Mouse (Mus musculus) heart, adult 18-20 months (tissue): ENCODE results near the gene Tradd. TPM values are rescaled to one million over a fixed set of nuclear protein-coding genes. Genes with fewer than 3 reads are reported as not detected.
"Not testable (repeated sequence)": the region's sequence is repeated elsewhere in the genome, so short reads cannot be mapped to it uniquely, and the experiment has no call there.

Experiments
- DNase-seq, 2 experiments: peaks; one replicate each; pipeline ENCODE4 v3.0.0; 2021 to 2022; ENCODE audit warnings: mixed read lengths in 1 of 2
- total RNA-seq, 2 experiments: library from RNA; stranded (reverse); gene quantifications; 2 replicates each; pipeline ENCODE4 v1.2.3; 2021

Gene Tradd
- total RNA-seq, 2 experiments from 2014 or later: 4.9 to 5.8 TPM

DNA sequence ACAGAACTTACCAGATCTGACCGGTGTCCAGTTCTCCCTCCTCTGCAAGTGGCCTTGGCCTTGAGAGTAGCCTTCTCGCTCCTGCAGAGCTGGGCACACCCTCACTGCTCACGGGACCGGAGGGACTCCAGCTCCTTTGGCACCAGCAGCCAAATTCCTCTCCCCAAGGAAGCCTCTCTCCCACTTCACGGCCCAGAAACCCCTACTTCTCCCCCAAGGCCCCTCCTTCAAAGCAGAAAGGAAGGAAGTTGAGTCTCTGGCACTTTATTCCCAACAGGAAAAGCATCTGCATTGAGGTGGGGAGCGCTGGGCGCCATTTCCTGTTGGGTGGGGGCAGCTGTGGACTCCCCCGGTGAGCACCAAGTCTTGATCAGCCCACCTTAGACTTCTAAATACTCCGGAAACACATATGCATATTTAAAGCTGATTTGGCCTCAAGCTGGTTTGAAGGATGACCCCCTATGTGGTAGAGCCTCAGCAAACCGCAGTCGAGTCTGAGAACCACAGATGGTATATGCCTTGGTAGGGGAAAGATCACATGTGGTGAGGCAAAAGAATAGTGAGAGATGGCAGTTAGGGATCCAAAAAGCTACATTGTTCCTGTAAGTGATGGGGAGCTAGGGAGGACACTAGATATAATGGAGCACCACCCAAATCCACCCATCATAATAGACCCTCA, 31.6 kb upstream of the Tradd start, which contains the start of gene Exoc3l:
TSS of gene Exoc3l (minus strand) at position 207 of the 679 bp plus-strand sequence.
- peak in 1 of 2 experiments; percentile 41 for DNase-seq

DNA sequence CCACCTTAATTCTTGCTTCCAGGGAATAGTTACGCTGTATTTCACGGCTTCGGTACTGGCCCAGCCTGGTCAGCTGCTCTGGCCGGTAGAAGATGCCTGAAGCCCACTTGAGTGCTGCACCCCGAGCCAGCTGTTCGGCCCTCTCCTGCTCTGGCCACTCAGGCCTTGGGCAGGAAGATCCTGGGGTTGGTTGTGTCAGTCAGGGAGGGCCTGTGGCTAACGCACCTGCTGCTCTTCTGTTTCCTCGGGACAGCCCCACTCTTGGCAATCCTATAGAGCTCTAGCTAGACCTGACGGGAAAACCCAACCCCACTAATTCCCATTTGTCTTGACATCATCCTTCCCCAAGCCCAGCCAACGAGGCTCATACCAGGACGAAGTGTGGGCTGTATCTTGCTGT, 30.8 kb upstream of the Tradd start:
- DNase-seq: no peak

DNA sequence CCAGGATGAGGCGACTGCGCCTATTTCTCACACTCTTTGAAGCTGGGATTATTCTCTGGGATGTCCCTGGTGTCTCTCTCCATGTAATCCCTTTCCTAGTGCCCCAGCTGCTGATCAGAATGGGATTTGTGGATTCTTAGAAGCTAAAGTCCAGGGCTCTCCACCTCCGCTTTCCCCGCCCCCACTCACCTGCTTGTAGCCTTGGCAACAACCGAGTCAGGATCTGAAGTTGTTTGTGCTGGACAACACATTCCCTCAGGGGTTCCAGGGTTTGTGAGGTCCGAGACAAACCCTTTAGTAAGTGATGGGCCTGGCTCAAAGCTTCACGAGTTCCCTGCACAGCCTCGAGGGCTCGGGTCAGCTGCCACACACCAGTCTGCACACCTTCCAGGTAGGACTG, 30.4 kb upstream of the Tradd start:
- DNase-seq: no peak

DNA sequence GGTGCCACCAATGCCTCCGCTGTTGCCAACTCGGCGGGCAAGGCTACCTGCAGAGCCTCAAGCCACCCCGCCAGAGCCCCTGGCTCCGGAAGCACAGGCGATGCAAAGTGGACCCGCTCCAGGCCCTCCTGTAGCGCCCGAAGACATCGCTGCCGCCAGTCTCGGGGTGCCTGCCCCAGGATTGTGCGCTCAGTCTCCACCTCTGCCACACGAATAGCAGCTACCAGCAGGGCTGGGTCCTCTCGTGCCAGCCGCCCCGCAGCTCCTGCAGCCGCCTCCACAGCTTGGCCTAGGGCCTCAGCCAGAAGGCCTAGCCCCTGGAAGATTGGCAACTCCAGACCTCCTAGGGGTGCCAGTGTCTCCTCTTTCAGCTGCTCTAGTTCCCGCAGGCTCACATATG, 29.0 kb upstream of the Tradd start:
- no peak for DNase-seq

DNA sequence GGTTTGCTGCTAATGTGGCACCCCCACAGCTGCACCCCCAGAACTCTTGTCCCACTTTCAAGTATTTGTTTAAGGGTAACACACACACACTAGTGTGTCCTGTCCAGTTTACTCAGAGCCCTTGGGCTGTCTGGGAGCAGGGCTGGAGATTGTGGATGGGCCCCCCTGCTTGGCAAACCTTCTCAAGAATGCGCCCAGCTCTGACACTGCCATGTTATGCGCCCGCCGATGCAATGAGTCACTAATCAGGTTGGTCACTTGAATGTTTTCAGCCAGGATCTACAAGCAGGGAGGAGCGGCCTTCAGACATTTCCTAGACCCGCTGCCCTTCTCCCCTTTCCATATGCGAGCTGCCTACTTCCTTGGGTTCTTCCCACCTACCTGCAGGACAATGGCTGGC, 28.1 kb upstream of the Tradd start:
- DNase-seq: no peak

DNA sequence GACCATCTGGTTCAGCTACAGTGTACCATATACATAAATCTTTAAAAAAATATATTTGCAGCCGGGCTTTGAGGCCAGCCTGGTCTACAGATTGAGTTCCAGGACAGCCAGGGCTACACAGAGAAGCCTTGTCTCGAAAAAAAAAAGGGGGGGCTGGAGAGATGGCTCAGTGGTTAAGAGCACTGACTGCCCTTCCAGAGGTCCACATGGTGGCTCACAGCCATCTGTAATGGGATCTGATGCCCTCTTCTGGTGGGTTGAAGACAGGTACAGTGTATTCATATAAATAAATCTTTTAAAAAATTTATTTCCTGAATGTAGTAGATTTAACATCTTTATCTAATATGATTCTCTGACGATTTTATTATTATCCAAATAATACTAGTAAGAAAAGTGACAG, 27.4 kb upstream of the Tradd start:
- DNase-seq: not testable (repeated sequence)

DNA sequence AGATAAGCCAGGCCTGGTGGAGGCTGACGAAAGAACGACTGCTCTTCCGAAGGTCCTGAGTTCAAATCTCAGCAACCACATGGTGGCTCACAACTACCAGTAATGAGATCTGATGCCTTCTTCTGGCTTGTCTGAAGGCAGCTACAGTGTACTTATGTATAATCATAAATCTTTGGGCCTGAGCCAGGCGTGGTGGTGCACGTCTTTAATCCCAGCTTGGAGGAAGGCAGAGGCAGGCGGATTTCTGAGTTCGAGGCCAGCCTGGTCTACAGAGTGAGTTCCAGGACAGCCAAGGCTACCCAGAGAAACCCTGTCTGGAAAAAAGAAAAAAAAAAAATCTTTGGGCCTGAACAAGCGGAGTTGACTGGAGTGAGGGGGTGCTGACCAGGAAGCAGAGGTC, 27.0 kb upstream of the Tradd start:
- DNase-seq: not testable (repeated sequence)

DNA sequence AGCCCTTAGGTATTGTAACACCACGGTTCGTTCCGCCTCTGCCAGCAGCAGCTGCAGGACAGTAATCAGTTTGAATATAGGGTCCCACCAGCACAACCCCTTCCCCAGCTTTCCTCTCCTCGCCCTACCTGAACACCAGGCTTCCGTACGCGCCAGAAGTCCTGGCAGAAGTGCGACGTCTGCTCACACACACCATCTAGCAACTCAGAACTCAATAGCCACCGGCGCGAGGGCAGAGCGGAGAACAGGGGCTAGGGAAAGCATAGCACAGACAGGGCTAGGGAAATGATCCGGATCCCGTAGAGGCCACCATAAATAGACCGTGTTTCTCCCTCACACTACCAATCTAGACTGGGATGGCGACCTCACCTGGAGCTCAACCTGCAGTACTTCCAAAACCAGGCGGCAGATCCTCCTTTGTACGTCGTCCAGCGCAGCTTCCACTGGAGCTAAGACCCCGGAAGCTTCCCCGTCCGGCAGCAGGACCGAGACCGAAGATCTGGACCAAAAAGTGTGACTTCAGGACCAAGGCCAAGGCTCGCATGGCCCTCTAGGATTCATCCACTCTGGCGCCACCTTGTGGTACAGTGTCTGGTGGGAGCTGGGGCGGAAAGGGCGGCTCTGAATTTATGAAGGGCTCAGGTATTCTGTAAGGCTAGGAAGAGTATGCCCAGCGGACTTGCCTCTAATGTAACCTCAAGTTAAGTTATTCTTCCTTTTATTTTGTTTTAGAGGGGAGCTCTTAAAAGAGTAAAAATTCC, 26.3 kb upstream of the Tradd start:
- peak; percentile 86 to 98 for DNase-seq

DNA sequence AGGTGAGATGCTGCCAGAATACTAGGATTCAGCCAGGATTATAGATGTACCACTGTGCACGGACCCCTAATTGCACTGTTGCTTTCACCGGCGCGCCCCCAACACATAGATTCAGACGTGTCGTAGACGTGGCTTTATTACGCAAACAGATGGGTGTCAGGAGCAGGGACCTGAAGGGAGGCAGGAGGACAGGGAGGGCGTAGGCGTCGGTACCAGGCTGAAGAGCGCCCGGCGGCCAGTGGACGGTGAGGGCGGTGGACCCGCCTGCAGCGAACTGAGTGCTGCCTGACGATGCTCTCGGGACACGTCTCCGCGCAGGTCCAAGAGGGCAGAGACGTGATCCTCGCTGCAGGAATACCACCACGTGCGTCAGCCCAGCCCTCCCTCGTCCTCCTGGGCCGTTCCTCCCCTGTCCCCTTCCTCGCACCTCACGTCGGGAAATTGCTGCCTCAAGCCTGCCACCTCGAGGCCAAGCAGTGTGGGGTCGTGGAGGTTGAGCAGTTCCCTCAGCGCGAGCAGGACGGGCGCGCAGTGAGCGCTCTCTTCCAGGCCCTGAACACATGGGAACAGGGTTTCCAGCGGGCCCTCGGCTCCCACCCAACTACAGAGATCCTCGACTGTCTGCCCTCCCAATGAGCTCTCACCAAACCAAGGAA, 25.5 kb upstream of the Tradd start, which contains the start of gene 4931428F04Rik:
TSS of gene 4931428F04Rik (minus strand) at position 60 of the 656 bp plus-strand sequence.
- DNase-seq: no peak

DNA sequence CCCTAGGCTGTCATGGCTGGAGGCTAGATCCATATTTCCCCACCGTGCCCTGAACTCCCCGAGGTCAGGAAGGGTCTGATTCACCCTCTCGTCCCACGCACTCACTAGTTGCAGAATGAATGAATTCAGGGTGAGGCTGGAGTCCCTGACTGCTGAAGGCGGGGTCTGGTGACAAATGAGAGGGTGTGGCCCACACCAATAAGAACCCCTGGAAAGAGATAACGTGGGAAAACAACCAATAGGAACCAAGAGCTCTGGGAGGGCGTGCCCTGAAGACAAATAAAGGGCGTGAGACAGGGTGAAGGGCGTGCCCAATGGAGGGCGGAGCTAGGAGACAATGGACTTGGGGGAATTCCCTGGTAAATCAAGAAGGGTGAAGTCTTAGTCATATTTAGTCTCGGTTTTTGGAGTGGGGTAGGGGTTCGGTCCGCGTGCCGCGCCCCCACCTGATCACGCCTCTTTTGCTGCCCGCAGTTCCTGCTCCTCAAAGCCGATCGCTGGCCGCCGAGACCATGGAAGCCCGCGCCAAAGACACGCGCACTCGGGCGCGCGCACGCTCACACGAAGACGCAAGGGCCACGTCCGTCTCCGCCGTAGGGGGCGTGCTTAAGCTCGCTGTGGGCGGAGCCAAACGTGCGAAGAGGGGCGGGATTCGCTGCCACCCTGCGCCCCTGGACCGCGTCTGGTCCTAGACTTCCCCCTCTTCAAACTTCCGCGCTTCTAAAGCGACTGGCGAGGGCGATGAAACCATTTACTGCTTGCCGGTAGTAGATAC, 24.7 kb upstream of the Tradd start:
- peak; percentile 93 to 94 for DNase-seq

DNA sequence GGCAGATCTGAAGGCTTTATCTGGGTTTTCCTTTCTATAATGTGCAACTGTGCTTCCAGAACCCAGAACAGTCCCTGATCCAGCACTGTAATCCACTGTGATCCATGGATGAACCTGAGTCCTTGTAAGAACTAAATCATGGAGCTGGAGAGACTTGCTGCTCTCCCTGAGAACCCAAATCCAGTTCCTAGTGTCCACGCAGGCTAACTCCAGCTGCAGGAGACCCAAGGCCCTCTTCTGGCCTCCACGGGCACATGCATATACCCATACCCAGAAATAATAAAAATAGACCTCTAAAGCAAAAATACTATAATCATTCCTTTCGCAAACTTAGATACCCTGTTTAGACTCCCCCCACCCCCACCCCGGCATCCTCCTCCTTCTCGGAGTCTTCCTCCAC, 23.8 kb upstream of the Tradd start:
- no peak for DNase-seq

DNA sequence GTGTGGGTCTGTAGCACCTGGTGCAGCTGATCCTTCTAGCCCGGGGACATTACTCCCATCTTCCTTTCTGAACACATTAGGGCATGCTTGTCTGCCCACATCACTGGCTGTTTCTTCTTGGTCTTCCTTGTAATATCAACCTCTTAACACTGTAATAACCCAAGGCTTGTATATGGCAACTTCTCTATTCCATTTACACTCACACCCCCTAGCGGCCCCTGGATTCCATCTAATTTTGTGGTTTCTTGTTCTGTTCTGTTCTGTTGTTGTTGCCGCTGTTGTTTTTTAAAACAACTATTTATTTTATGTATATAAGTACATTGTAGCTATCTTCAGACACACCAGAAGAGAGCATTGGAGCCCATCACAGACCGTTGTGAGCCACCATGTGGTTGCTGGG, 22.5 kb upstream of the Tradd start:
- no peak for DNase-seq

DNA sequence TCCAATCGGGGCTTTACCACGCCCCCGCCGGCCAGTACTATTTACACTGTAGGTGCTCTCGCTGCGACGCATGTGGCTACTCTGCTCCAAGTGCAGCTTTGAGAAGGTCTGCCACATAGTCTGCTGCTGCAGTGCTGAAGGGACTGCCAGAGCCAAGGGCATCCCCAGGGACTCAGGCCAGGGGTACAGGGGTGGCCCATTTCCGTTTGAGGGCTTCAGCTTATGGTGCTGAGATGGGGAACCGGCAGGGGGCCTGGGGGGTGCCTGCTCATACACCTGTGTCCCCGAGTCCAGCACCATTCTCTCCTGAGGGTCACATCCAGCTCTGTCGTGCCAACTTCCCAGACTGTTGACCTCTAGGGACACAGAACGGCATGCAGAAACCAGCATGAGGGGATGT, 21.1 kb upstream of the Tradd start:
- DNase-seq: no peak

DNA sequence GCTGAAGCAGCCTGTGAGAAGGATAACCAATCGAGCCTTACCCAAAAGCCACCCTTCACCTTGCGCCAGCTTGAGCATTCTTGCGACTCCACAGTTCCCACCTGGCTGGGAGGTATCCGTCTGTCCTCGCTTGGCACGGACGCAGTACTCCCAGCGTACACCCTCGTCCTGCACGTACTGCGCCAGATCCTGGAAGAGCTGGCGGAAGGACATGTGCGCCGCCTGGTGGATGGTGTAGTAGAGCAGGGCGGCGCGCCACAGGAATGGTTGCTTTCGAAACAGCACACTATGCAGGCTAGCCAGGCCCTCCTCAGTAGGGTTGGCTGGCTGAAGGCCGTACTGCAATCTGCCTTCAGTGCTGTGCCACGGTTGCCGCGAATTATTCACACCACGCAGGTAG, 18.7 kb upstream of the Tradd start:
- peak in 1 of 2 experiments; percentile 60 for DNase-seq

DNA sequence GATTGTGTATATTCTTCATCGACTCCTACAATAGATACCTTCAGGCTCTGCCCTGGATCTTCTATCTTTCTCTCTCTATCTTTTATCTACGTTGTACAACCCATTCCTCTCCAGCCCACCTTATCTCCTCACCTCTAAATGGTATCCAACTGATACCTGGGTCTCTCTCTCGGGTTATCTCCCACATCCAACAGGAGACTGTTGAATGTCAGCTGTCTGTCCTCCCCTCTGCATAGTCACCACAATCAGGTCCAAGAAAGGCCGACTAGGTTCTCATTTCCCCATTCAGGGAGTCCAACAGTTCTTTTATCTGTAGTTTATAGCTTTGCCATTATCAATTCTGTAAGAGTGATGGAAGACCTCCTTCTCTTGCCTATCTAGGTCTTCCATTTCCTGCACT, 17.8 kb upstream of the Tradd start:
- no peak for DNase-seq

DNA sequence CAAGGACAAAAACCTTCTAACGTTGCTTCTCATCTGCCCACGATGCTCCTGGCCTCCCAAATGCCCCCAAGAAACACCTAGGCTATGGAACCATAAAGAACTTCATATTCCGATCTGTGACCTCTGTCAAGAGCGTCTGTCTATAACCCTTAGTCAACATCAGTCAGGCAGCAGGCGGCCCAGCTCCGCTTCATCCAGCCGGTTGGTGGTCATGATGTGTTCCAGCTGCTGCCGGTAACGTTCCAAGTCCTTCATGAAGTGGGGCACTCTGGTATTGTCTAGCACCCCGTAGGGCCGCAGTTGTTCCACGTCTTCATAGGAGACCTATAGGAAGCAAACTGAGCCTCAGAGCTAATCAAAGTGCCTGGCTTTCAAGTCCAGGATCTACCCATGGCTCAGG, 17.4 kb upstream of the Tradd start:
- no peak for DNase-seq

DNA sequence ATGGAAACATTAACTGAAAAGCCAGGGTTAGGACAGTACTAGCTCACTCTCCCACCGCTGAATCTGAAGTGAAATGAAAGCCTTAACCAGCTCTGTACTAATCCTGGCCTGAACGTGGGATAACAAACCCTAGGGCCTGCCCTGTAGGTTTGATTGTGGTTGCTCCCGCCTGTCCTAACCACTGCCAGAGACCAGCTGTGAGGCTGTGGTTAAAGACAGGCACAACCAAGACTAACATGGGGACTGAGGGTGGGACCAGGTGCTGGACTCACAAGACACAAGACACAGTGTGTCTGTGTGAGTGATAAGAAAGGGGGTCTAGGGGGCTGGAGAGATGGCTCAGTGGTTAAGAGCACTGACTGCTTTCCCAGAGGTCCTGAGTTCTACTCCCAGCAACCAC, 16.2 kb upstream of the Tradd start:
- DNase-seq: no peak

DNA sequence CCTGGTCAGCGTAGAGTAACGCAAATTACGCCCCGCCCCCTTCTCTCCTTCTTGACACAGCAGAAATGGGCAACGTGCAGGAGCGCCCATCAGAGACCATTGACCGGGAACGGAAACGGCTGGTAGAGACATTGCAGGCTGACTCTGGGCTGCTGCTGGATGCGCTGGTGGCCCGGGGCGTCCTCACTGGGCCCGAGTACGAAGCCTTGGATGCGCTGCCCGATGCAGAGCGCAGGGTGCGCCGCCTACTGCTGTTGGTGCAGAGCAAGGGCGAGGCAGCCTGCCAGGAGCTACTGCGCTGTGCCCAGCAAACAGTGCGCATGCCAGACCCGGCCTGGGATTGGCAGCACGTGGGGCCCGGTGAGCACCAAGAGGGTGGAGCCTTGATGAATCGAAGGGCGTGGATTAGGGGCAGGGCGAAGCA, 14.5 kb upstream of the Tradd start:
- DNase-seq: peak; percentile 81 to 87

DNA sequence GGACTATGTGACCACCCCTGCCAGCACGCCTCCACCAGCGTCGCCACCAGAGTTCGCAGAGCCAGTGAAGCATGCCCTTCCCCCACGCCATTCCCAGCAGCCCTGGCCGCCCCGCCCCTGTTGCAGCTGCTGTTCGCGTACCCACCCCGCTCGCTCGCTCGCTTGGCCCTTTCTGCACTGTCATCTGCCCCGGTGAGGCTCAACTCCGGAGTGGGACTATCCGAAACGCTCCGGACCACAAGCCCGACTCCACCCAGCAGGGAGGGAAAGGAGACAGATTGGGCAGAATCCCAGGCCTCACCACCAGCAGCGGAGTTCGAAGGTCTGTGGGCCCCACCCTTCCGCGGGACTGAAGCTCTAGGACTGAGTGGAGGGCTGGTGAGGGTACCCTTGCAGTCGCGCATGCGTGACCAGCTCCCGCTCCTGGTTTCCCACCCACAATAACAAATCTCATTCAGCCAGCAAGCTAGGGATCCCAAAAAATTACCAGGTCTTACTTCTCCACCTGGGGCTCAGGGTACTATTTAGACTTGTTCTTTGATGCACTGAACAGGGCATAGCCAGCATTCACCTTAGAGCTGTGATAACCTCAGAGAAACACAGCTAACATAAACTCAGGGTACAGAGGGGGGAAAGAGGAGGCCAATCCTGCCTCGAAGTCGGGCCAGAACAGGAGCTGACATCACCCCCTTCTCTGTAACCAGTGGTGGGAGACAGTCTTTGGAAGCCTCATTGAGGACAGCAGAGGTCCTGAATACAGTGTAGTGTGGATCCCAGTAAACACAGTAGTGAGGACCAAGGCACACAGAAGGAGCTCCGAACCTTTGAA, 12.1 kb upstream of the Tradd start:
- DNase-seq: peak; percentile 71 to 74

DNA sequence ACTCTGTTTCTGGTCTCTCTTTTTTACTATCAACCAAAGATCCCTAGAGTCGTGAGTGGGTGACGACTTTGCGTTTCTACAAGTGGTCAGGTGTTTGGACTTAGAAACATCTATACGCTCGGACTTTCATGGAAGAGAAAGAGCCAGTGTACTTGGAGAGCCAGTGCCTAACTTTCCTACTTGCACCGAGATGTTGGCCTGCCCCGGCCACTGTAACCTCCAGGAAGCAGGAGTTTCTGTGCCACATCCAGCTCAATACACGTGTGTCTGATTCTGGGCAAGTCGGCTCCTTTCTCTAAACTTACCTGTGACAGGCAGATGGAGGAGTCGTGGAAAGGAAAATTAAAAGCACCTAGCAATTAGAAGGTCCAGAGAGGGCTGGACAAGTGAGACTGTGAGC, 11.4 kb upstream of the Tradd start, which contains the start of gene Nol3:
TSS of gene Nol3 (plus strand) at position 301 of the 400 bp plus-strand sequence.
- no peak for DNase-seq

DNA sequence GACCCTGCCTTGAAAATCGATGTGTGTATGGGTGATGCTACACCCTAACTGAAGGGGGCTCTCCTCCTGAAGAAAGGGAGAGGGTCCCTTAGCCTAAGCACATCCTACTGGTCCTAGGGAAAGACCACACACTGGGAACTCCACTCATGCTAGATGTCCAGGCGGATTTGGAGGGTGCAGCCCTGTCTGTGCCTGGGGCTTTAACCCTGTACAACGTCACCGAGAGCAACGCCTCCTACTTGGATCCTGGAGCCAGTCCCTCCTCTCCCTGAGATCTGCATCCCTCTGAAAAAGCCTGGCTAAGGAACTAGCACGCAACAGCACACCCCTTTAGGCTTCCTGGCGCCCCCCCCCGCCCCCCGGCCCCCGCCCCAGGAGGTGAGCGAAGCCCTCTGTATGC, 11.0 kb upstream of the Tradd start:
- no peak for DNase-seq

DNA sequence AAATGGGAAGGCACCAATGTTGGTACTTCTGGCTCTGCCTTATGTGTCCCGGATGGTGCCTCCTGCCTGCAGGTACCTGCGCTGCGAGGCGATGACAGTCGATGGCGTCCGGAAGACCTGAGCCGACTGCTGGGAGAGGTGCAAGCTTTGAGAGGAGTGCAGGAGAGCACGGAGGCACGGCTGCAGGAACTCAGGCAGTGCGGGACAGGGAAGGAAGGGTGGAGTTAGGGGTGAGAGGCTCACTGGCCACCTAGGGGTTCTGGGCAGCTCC, 6.4 kb upstream of the Tradd start:
- no peak for DNase-seq
